Mouse (Mus musculus): ENCODE measurements around the gene Hras. TPM values are rescaled to one million over a fixed set of nuclear protein-coding genes. Genes with fewer than 3 reads are reported as not detected.

Hras gene
- total RNA-seq, 2 experiments from 2014 or later, result 91.4 to 103 TPM

Small RNAs within 50 kb of the gene (microRNA-seq; reads per million reads assigned to microRNA genes)
- 110 to 403 reads per million in 2 experiments for gene Mir210

Other genes with a start within 250 kb of the Hras start
- gene Ifitm5, start 243.7 kb downstream of the Hras start, total RNA-seq (2021), result under 1 TPM in 1 of 2 experiments, not detected in 1; 0.46 TPM
- gene Gm45717, start 238.1 kb downstream of the Hras start, total RNA-seq (2021), result not detected
- 10 to 100 TPM; 98.8 to 99.4 TPM for gene Ifitm2, start 238.0 kb downstream of the Hras start, total RNA-seq (2021)
- 1 to 10 TPM; 2.6 to 8.3 TPM for gene Ifitm1, start 226.8 kb downstream of the Hras start, total RNA-seq (2021)
- 100 to 1,000 TPM in 1 of 2 experiments, 10 to 100 TPM in 1; 94.8 to 129 TPM for gene Ifitm3, start 183.2 kb downstream of the Hras start, total RNA-seq (2021)
- gene Ifitm6, start 176.1 kb downstream of the Hras start, total RNA-seq (2021), result not detected
- gene Gm17387, start 164.9 kb downstream of the Hras start, total RNA-seq (2021), result not detected
- not detected for gene B4galnt4, start 132.9 kb downstream of the Hras start, total RNA-seq (2021)
- 1 to 10 TPM in 1 of 2 experiments, under 1 TPM in 1; 0.37 to 1.6 TPM for gene Pkp3, start 115.8 kb downstream of the Hras start, total RNA-seq (2021)
- gene Sigirr, start 93.4 kb downstream of the Hras start, total RNA-seq (2021), result 1 to 10 TPM; 4.2 to 4.7 TPM
- gene Ano9, start 76.2 kb downstream of the Hras start, total RNA-seq (2021), result not detected
- gene Ptdss2, start 71.6 kb downstream of the Hras start, total RNA-seq (2021), result 10 to 100 TPM; 28.1 to 30.3 TPM
- gene Rnh1, start 21.1 kb downstream of the Hras start, total RNA-seq (2021), result 10 to 100 TPM; 71.5 to 77.6 TPM
- gene Lrrc56, start 152 bp upstream of the Hras start, total RNA-seq (2021), result 1 to 10 TPM; 2.0 to 3.4 TPM
- gene Lmntd2, start 20.1 kb upstream of the Hras start, total RNA-seq (2021), result not detected
- gene Rassf7, start 21.9 kb upstream of the Hras start, total RNA-seq (2021), result under 1 TPM; 0.57 to 0.87 TPM
- 10 to 100 TPM; 33.7 to 34.8 TPM for gene Phrf1, start 34.8 kb upstream of the Hras start, total RNA-seq (2021)
- gene Irf7, start 72.5 kb upstream of the Hras start, total RNA-seq (2021), result 1 to 10 TPM; 2.3 to 3.1 TPM
- gene Cdhr5, start 82.8 kb upstream of the Hras start, total RNA-seq (2021), result not detected
- gene Sct, start 85.1 kb upstream of the Hras start, total RNA-seq (2021), result not detected
- gene Drd4, start 98.0 kb upstream of the Hras start, total RNA-seq (2021), result not detected
- gene Deaf1, start 133.7 kb upstream of the Hras start, total RNA-seq (2021), result 10 to 100 TPM; 11.7 to 12.6 TPM
- 10 to 100 TPM; 14.6 to 15.7 TPM for gene Tmem80, start 133.7 kb upstream of the Hras start, total RNA-seq (2021)
- 1 to 10 TPM; 1.7 to 3.0 TPM for gene Eps8l2, start 144.9 kb upstream of the Hras start, total RNA-seq (2021)
- 100 to 1,000 TPM; 106 to 141 TPM for gene Taldo1, start 198.2 kb upstream of the Hras start, total RNA-seq (2021)
- gene Gatd1, start 220.1 kb upstream of the Hras start, total RNA-seq (2021), result 10 to 100 TPM; 11.3 to 12.4 TPM
- gene Cend1, start 235.5 kb upstream of the Hras start, total RNA-seq (2021), result 1 to 10 TPM in 1 of 2 experiments, under 1 TPM in 1; 0.80 to 1.3 TPM
- gene Slc25a22, start 243.9 kb upstream of the Hras start, total RNA-seq (2021), result 10 to 100 TPM; 45.6 to 59.1 TPM